Mouse (Mus musculus): Measurements from ENCODE around the gene Tmem255b.

DNA sequence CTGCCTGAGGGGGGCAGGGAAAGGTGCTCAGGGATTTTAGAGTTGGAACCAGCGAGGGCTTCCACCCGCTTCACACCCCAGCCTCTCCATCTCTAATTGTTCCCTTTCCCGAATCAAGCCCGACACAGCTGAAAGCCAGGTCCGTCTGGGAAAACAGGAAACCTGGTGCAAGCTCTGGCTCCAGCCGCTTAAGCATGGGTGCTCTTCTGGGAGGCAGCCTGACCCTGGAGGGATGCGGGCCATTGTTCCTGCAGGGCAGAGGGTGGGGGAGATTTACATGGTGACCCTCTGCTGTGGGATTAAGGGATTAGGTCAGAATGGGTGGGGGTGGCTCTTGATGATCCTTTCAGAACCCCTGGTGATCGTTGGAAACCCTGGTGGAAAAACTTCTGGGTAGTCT lies 1.1 kb downstream of the Tmem255b start:
- no peak for TF ChIP-seq POLR2A (IDR thresholded peaks at IDR 0.05; ENCODE audit: low read depth, low read length)
- TF ChIP-seq CTCF (IDR thresholded peaks at IDR 0.05; ENCODE audit: extremely low read depth, insufficient read length, insufficient replicate concordance, low read depth, low read length), result no peak

All from small intestine, adult 2 months (tissue).